In the genomic region with DNA sequence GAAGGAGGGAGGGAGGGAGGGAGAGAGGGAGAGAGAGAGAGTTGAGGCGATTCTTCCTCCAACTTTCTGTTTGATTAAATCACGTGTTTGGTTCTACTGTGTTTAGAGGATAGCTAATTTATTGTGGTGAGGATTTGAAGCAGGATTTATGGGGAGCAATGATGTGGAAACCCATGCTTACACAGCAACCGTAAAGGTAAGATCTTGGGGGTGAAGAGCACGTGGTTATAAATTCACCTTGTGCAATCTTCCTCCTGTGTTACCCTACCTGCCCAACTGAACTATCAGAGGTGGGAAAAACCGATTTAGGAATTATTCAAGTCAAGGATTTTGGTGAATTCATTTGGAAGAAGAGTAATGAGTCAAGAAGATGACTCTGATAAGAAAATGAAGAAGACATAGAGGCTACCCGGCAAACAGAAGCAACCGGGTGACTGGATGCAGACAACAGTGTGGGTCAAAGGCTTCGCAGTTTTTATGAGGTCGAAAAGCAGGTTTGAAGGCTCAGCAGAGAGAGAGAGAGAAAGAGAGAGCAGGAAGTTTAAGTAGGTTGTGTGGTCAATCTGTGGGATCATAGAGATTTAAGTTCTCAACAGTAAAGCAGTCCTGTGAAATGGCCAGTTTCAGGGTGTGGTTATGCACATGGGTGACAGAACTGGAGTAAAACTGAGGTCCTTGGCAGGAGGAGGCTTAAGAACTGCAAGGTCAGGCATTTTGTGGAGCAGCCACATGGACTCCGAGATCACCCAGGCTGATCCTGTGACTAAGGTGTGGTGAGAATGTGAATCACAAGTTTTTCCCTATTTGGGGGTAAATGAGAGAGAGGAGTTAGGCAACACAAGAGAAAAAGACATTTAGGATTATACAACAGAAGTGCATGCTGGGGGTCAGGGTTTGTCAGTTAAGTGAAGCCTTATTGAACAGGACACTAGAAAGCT, we compare ENCODE assay signal across 21 mouse cellular contexts.
"Had no signal": no experiment of that assay in that cellular context is flagged by ENCODE, and none has a peak within 500 bp of the region (broad histone marks: within the 10 kb centered on the region; RNA-seq: fewer than 3 reads in every experiment).

No protein-coding gene starts in this region.

- ATAC-seq: liver, embryonic 12.5 days; midbrain, embryonic 15.5 days had no signal

- H3K27me3 ChIP-seq: limb, embryonic 13.5 days; liver, embryonic 15.5 days; lung, embryonic 15.5 days; midbrain, embryonic 15.5 days; neural tube, embryonic 12.5 days; neural tube, embryonic 15.5 days had no signal

- H3K9me3 ChIP-seq: limb, embryonic 10.5 days; limb, embryonic 13.5 days; liver, embryonic 12.5 days; liver, embryonic 15.5 days; lung, embryonic 15.5 days; midbrain, embryonic 12.5 days; midbrain, embryonic 15.5 days; neural tube, embryonic 12.5 days; neural tube, embryonic 15.5 days had no signal

- H3K9ac ChIP-seq: limb, embryonic 13.5 days; liver, embryonic 12.5 days; liver, embryonic 15.5 days; lung, embryonic 15.5 days; midbrain, embryonic 12.5 days; midbrain, embryonic 15.5 days; neural tube, embryonic 12.5 days; neural tube, embryonic 15.5 days had no signal

- H3K36me3 ChIP-seq: limb, embryonic 10.5 days; limb, embryonic 13.5 days; liver, embryonic 12.5 days; liver, embryonic 15.5 days; lung, embryonic 15.5 days; midbrain, embryonic 12.5 days; midbrain, embryonic 15.5 days; neural tube, embryonic 12.5 days; neural tube, embryonic 15.5 days had no signal

- H3K27ac ChIP-seq: kidney, postnatal 0 days; layer of hippocampus, adult 2 months; limb, embryonic 10.5 days; limb, embryonic 13.5 days; liver, embryonic 12.5 days; liver, embryonic 15.5 days; lung, embryonic 15.5 days; midbrain, embryonic 12.5 days; midbrain, embryonic 15.5 days; neural tube, embryonic 12.5 days; neural tube, embryonic 15.5 days had no signal

- H3K4me3 ChIP-seq: layer of hippocampus, adult 2 months; limb, embryonic 10.5 days; limb, embryonic 13.5 days; liver, embryonic 12.5 days; liver, embryonic 15.5 days; lung, embryonic 15.5 days; midbrain, embryonic 12.5 days; midbrain, embryonic 15.5 days; neural tube, embryonic 12.5 days; neural tube, embryonic 15.5 days had no signal

- DNase-seq: kidney, postnatal 25 days; layer of hippocampus, adult 9-11 months; liver; lung, adult 18-20 months; lung, postnatal 10 days; lung, postnatal 4 days; right cerebral cortex, adult 18-20 months; right cerebral cortex, postnatal 25 days; thymus, adult 18-20 months; thymus, postnatal 36 days had no signal

- H3K4me1 ChIP-seq: liver, embryonic 15.5 days; neural tube, embryonic 12.5 days had no signal

- H3K4me2 ChIP-seq: limb, embryonic 13.5 days; liver, embryonic 12.5 days; liver, embryonic 15.5 days; lung, embryonic 15.5 days; midbrain, embryonic 12.5 days; midbrain, embryonic 15.5 days; neural tube, embryonic 12.5 days; neural tube, embryonic 15.5 days had no signal
